10 mouse cellular contexts compared by ENCODE assay signal in genomic region chr11:112470336-112470735, GRCm38 (mm10).
DNase-seq lines count a peak whose midpoint lies in the region; TF ChIP-seq lines count a peak whose summit lies in the region.
"Had no signal": no experiment of that assay in that cellular context is flagged by ENCODE, and none has a peak within 500 bp of the region (broad histone marks: within the 10 kb centered on the region; RNA-seq: fewer than 3 reads in every experiment).

No protein-coding gene starts in this region.

- DNase-seq in MN1 (ENCODE audit: low spot score) = peak; percentile 11
- DNase-seq in brain, embryonic 14.5 days (ENCODE audit: low read depth) = peak; percentile 62
- peak; percentile 49 for DNase-seq in layer of hippocampus, adult 9-10 months (ENCODE audit: low spot score)
- no peak for DNase-seq in ovary, postnatal 10 days (ENCODE audit: low spot score)
- no peak for DNase-seq in gastrocnemius, postnatal 25 days
- DNase-seq in neural tube, embryonic 10.5 days (ENCODE audit: extremely low spot score, low spot score) = no peak
- DNase-seq: cerebellum, adult 8-10 months had no signal

- H3K4me3 ChIP-seq in myocyte = no peak overlapping the region
- H3K4me3 ChIP-seq: embryonic facial prominence, embryonic 15.5 days had no signal

- no peak for TF ChIP-seq CTCF in brain, embryonic 14.5 days (IDR thresholded peaks at IDR 0.05; ENCODE audit: borderline replicate concordance, extremely low read depth, insufficient read depth, insufficient read length)

- H3K36me3 ChIP-seq in myocyte (ENCODE audit: control insufficient read depth, insufficient read depth) = no peaks in the 10 kb centered on the region
- H3K36me3 ChIP-seq: embryonic facial prominence, embryonic 15.5 days; G1E had no signal

- H3K4me2 ChIP-seq in myocyte (ENCODE audit: low read depth) = peak overlapping the region; percentile 55
- H3K4me2 ChIP-seq: embryonic facial prominence, embryonic 15.5 days had no signal

- H3ac ChIP-seq in myocyte (ENCODE audit: control insufficient read depth, insufficient read length) = no peak overlapping the region

- no peak for TF ChIP-seq POLR2A in brain, embryonic 14.5 days (IDR thresholded peaks at IDR 0.05; ENCODE audit: borderline replicate concordance, extremely low read depth, insufficient read depth, insufficient read length, poor library complexity, severe bottlenecking)
- TF ChIP-seq POLR2A in myocyte (IDR thresholded peaks at IDR 0.05; ENCODE audit: insufficient read length, low read depth) = no peak

- no peaks in the 10 kb centered on the region for H3K27me3 ChIP-seq in myocyte (ENCODE audit: control insufficient read depth, insufficient read depth, insufficient read length)
- H3K27me3 ChIP-seq: embryonic facial prominence, embryonic 15.5 days had no signal

- no peaks in the 10 kb centered on the region for H3K79me2 ChIP-seq in myocyte (ENCODE audit: control insufficient read depth, insufficient read depth)

TF ChIP-seq in myocyte, 11 proteins besides CTCF, POLR2A, EP300 and RAD21:
- TF ChIP-seq MYOG (IDR thresholded peaks at IDR 0.05; ENCODE audit: control insufficient read depth in 1 of 3, insufficient read depth in 1 of 3, insufficient read length in 2 of 3, low read depth in 2 of 3) (no peak), MAX (IDR thresholded peaks at IDR 0.05; ENCODE audit: low read depth) (no peak)
TF ChIP-seq in myocyte: peak in this region for 0.

Comparison
In these comparisons a context has a peak if more than half of its experiments do, and no peak if none do; other contexts are left out.
1. DNase-seq: peak in MN1 (single experiment), brain, embryonic 14.5 days (single experiment) and layer of hippocampus, adult 9-10 months (single experiment); none in ovary, postnatal 10 days (single experiment), gastrocnemius, postnatal 25 days (single experiment) and neural tube, embryonic 10.5 days (single experiment).